Mouse (Mus musculus): ENCODE data around the gene Gpx4. TPM values are rescaled to one million over a fixed set of nuclear protein-coding genes. Genes with fewer than 3 reads are reported as not detected.
"Not testable (repeated sequence)": the region's sequence is repeated elsewhere in the genome, so short reads cannot be mapped to it uniquely, and the experiment has no call there.

Gpx4 gene
- total RNA-seq, 2 experiments from 2014 or later = 498 to 566 TPM

DNA sequence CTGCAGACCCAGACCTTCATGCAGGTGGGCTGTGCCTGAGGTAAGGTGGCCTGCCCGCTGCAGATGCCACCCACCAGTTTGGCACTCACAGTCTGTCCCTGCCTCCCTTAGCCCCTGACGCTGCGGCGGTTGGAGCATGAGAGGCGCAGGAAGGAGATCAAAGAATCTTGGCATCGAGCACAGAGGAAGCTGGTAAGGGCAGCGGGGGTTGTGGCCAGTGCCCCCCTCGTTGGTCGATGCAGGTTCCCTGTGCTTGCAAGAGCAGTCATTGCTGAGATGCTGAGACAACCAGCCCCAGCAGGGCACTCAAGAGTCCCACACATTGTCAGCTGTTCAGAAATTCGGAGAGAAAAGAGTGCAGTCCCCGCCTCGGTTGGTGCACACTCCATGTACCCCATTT, 24.8 kb upstream of the Gpx4 start:
- no peak for ATAC-seq (replicated peaks; ENCODE audit: low FRiP score, low TSS enrichment, poor library complexity, severe bottlenecking)

GRCm38 (mm10) chr10:80022806-80023205, 24.2 kb upstream of the Gpx4 start:
- no peak for ATAC-seq (replicated peaks; ENCODE audit: low FRiP score, low TSS enrichment, poor library complexity, severe bottlenecking)

GRCm38 (mm10) chr10:80023758-80024157, 23.2 kb upstream of the Gpx4 start:
- ATAC-seq (replicated peaks; ENCODE audit: low FRiP score, low TSS enrichment, poor library complexity, severe bottlenecking) = no peak

- ATAC-seq (replicated peaks; ENCODE audit: low FRiP score, low TSS enrichment, poor library complexity, severe bottlenecking) = no peak
These were observed 22.5 kb upstream of the Gpx4 start for GRCm38 (mm10) chr10:80024229-80025043.

- no peak for ATAC-seq (replicated peaks; ENCODE audit: low FRiP score, low TSS enrichment, poor library complexity, severe bottlenecking)
These were observed 22.0 kb upstream of the Gpx4 start for GRCm38 (mm10) chr10:80025044-80025347.

DNA sequence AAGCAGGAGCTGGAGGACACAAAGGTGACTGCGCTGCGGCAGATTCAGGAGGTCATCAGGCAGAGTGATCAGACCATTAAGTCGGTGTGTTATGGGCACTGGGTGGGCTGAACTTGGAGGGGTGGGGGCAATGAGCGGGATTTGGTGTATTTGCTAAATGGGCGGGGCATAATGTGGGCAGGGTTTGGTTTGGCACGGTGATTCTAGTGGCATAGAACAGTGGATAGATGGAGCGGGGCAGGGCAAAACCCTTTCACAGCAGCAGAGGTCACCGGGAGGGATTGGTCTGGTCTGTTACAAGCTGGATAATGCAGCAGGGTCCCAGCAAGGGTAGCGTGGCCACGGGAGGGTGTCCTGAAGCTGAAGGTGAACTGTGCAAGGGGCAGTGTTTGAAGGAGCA, 21.5 kb upstream of the Gpx4 start:
- no peak for ATAC-seq (replicated peaks; ENCODE audit: low FRiP score, low TSS enrichment, poor library complexity, severe bottlenecking)

- ATAC-seq (replicated peaks; ENCODE audit: low FRiP score, low TSS enrichment, poor library complexity, severe bottlenecking) = peak; percentile 57
These were observed 21.1 kb upstream of the Gpx4 start for GRCm38 (mm10) chr10:80025889-80026288.

GRCm38 (mm10) chr10:80027681-80028520, 19.1 kb upstream of the Gpx4 start:
- no peak; the same call in 1 of the 2 replicates for ATAC-seq (replicated peaks; ENCODE audit: low FRiP score, low TSS enrichment, poor library complexity, severe bottlenecking)

GRCm38 (mm10) chr10:80028521-80028846, 18.5 kb upstream of the Gpx4 start:
- ATAC-seq (replicated peaks; ENCODE audit: low FRiP score, low TSS enrichment, poor library complexity, severe bottlenecking) = no peak

GRCm38 (mm10) chr10:80030191-80030590, 16.8 kb upstream of the Gpx4 start:
- no peak for ATAC-seq (replicated peaks; ENCODE audit: low FRiP score, low TSS enrichment, poor library complexity, severe bottlenecking)

GRCm38 (mm10) chr10:80030736-80031135, 16.2 kb upstream of the Gpx4 start:
- no peak for ATAC-seq (replicated peaks; ENCODE audit: low FRiP score, low TSS enrichment, poor library complexity, severe bottlenecking)

DNA sequence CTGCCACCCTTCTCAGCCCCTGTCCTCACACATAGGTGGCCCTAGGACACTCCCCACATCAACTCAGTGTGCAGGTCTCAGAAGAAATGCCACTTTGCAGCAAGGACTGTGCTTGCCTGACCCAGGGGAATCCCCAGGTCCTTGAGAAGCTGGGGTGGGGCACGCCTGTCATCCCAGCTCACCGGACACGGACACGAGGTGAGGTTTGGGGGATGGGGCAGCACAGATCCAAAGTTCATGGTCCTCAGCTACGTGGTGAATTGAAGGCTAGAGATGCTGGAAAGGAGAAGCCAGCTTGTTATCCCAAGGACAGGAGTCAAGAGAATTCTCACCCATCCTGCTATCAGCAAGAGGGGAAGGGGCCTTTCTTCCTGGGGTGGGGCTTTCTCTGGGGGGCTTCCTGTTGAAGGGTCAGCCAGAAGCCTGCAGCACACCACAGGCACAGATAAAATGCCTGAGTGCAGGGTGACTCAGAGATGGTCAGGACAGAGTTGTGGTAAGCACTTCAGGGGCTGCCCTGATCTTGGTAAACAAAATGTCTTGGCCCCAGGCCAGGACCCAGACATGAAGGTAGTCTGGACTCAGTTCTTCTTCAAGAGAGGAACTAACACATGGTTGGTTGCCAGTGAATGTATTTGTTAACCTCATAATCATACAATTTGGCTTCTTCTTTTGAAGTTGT, 14.0 kb upstream of the Gpx4 start:
- ATAC-seq (replicated peaks; ENCODE audit: low FRiP score, low TSS enrichment, poor library complexity, severe bottlenecking) = no peak

- ATAC-seq (replicated peaks; ENCODE audit: low FRiP score, low TSS enrichment, poor library complexity, severe bottlenecking) = peak; percentile 32; the same call in 1 of the 2 replicates
These were observed 13.2 kb upstream of the Gpx4 start for GRCm38 (mm10) chr10:80033511-80034391.

DNA sequence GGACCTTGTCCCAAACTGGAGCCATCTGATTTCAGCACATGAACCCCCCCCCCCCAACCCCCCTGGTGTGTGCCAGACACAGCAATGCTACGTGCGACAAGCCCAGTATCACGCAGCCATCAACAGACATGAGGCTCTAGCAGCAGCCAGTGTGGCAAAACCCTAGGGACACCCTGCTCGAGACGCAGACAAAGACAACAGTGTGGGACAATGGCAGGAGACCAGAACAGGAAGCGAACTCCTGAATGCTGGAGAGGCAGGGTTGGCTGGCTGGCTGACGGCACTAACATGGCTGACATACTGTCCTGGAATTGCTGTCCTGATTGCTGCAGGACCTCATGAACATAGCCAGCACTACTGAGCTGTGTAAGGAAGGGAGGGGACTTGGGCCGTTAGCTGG, 11.8 kb upstream of the Gpx4 start:
- ATAC-seq (replicated peaks; ENCODE audit: low FRiP score, low TSS enrichment, poor library complexity, severe bottlenecking) = no peak

DNA sequence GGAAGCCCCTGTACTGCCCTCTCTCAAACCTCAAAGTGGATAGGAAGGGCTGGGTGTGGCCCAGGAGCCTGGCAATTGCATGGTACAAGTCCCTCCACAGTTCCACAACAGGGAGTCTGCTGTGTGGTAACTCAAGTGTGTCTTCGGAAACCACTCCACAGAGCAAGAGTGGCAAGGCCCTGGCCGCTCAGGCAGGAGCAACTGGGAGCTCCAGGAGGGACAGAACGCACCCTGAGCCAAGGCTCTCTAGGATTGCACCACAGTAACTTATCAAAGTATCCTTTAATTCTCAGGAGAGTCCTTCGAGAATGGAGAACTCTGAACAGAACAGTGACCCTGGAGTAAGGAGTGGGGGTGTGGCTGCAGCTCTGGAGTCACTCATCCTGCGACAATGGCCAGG, 11.3 kb upstream of the Gpx4 start:
- no peak for ATAC-seq (replicated peaks; ENCODE audit: low FRiP score, low TSS enrichment, poor library complexity, severe bottlenecking)

GRCm38 (mm10) chr10:80036832-80037231, 10.1 kb upstream of the Gpx4 start:
- ATAC-seq (replicated peaks; ENCODE audit: low FRiP score, low TSS enrichment, poor library complexity, severe bottlenecking) = no peak

- ATAC-seq (replicated peaks; ENCODE audit: low FRiP score, low TSS enrichment, poor library complexity, severe bottlenecking) = peak; percentile 85
These were observed 7.4 kb upstream of the Gpx4 start, which contains the start of gene Polr2e for GRCm38 (mm10) chr10:80039559-80039979. Gene Polr2e, minus strand, starts transcription at chr10:80039795.

DNA sequence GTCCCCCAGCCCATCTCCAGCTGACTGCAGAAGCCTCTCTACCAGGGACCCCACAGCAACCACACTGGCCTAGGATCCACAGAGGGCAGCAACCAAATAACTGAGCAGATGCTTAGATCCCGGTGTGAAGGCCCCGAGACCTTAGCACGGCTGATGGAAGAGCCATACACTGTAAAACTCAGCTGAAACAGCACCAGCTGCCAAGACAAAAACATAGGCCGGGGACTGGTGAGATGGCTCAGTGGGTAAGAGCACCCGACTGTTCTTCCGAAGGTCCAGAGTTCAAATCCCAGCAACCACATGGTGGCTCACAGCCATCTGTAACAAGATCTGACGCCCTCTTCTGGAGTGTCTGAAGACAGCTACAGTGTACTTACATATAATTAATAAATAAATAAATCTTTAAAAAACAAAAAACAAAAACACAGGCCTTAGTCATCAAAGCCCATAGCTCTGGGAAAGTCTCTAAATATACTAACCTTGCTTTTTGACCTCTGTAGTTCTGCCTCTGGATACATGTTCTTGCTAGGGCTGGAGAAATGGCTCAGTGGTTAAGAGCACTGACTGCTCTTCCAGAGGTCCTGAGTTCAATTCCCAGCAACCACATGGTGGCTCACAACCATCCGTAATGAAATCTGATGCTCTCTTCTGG, 5.4 kb upstream of the Gpx4 start:
- not testable (repeated sequence) for ATAC-seq (replicated peaks; ENCODE audit: low FRiP score, low TSS enrichment, poor library complexity, severe bottlenecking)

- ATAC-seq (replicated peaks; ENCODE audit: low FRiP score, low TSS enrichment, poor library complexity, severe bottlenecking) = no peak
These were observed 2.9 kb upstream of the Gpx4 start for GRCm38 (mm10) chr10:80044087-80044486.
